Mouse (Mus musculus): Measurements from ENCODE around the gene Cecr2. TPM values are rescaled to one million over a fixed set of nuclear protein-coding genes. Genes with fewer than 3 reads are reported as not detected.

The Cecr2 gene
- polyA plus RNA-seq, 1 experiment from 2014 or later, result 3.6 TPM

GRCm38 (mm10) chr6:120648205-120648604 is 18.0 kb upstream of the Cecr2 start:
- peaks cover 4% of the 10 kb centered on the region for H3K4me1 ChIP-seq (replicated peaks; ENCODE audit: insufficient read depth, low read length)
- no peaks in the 10 kb centered on the region for H3K9me3 ChIP-seq (replicated peaks; ENCODE audit: low read length)
- WGBS, result 51% methylated on average over 5 of the region's 5 CpGs
- no peak overlapping the region for H3K4me3 ChIP-seq (replicated peaks; ENCODE audit: low read depth, low read length)
- no peak for TF ChIP-seq CTCF (IDR thresholded peaks at IDR 0.05; ENCODE audit: low read depth)
- no peak overlapping the region for H3K4me2 ChIP-seq (ENCODE audit: low read length)
- H3K27me3 ChIP-seq (ENCODE audit: insufficient read depth, low read length), result no peaks in the 10 kb centered on the region
- ATAC-seq (replicated peaks; ENCODE audit: low FRiP score, low read depth), result no peak
- no peak for DNase-seq (ENCODE audit: low spot score)
- no peak overlapping the region for H3K9ac ChIP-seq (ENCODE audit: low read depth, low read length)
- no peaks in the 10 kb centered on the region for H3K36me3 ChIP-seq (ENCODE audit: insufficient read depth, low read length)
- H3K27ac ChIP-seq, result no peak overlapping the region

- WGBS, result 53% methylated on average over 7 of the region's 7 CpGs
- no peak for TF ChIP-seq CTCF (IDR thresholded peaks at IDR 0.05; ENCODE audit: low read depth)
- no peaks in the 10 kb centered on the region for H3K9me3 ChIP-seq (replicated peaks; ENCODE audit: low read length)
- DNase-seq (ENCODE audit: low spot score) (no peak), ATAC-seq (replicated peaks; ENCODE audit: low FRiP score, low read depth) (no peak)
- H3K27ac ChIP-seq, result no peak overlapping the region
- no peak overlapping the region for H3K4me3 ChIP-seq (replicated peaks; ENCODE audit: low read depth, low read length)
- H3K4me1 ChIP-seq (replicated peaks; ENCODE audit: insufficient read depth, low read length), result no peaks in the 10 kb centered on the region
- H3K4me2 ChIP-seq (ENCODE audit: low read length), result no peak overlapping the region
- H3K27me3 ChIP-seq (ENCODE audit: insufficient read depth, low read length), result no peaks in the 10 kb centered on the region
- H3K36me3 ChIP-seq (ENCODE audit: insufficient read depth, low read length), result no peaks in the 10 kb centered on the region
- no peak overlapping the region for H3K9ac ChIP-seq (ENCODE audit: low read depth, low read length)
Observed at GRCm38 (mm10) chr6:120652666-120653065, 13.5 kb upstream of the Cecr2 start.

GRCm38 (mm10) chr6:120655702-120656101 is 10.5 kb upstream of the Cecr2 start:
- ATAC-seq (replicated peaks; ENCODE audit: low FRiP score, low read depth) (no peak), DNase-seq (ENCODE audit: low spot score) (no peak)
- no peaks in the 10 kb centered on the region for H3K9me3 ChIP-seq (replicated peaks; ENCODE audit: low read length)
- no peak overlapping the region for H3K4me3 ChIP-seq (replicated peaks; ENCODE audit: low read depth, low read length)
- no peak overlapping the region for H3K4me2 ChIP-seq (ENCODE audit: low read length)
- H3K36me3 ChIP-seq (ENCODE audit: insufficient read depth, low read length), result no peaks in the 10 kb centered on the region
- H3K27me3 ChIP-seq (ENCODE audit: insufficient read depth, low read length), result no peaks in the 10 kb centered on the region
- H3K27ac ChIP-seq, result no peak overlapping the region
- TF ChIP-seq CTCF (IDR thresholded peaks at IDR 0.05; ENCODE audit: low read depth), result no peak
- 79% methylated on average over 3 of the region's 3 CpGs for WGBS
- no peaks in the 10 kb centered on the region for H3K4me1 ChIP-seq (replicated peaks; ENCODE audit: insufficient read depth, low read length)
- H3K9ac ChIP-seq (ENCODE audit: low read depth, low read length), result no peak overlapping the region

GRCm38 (mm10) chr6:120658848-120659247 is 7.3 kb upstream of the Cecr2 start:
- Histone ChIP-seq H3K4me1 (replicated peaks; ENCODE audit: insufficient read depth, low read length) (no peaks in the 10 kb centered on the region), H3K36me3 (ENCODE audit: insufficient read depth, low read length) (no peaks in the 10 kb centered on the region), H3K27me3 (ENCODE audit: insufficient read depth, low read length) (no peaks in the 10 kb centered on the region), H3K9me3 (replicated peaks; ENCODE audit: low read length) (no peaks in the 10 kb centered on the region), H3K4me2 (ENCODE audit: low read length) (no peak overlapping the region), H3K27ac (no peak overlapping the region), H3K4me3 (replicated peaks; ENCODE audit: low read depth, low read length) (no peak overlapping the region), H3K9ac (ENCODE audit: low read depth, low read length) (no peak overlapping the region)
- TF ChIP-seq CTCF (IDR thresholded peaks at IDR 0.05; ENCODE audit: low read depth), result no peak
- no peak for DNase-seq (ENCODE audit: low spot score)
- WGBS, result 45% methylated on average over 7 of the region's 7 CpGs
- no peak for ATAC-seq (replicated peaks; ENCODE audit: low FRiP score, low read depth)

GRCm38 (mm10) chr6:120665415-120665815 is 754 bp upstream of the Cecr2 start:
- peak overlapping the region; percentile 92 for H3K4me3 ChIP-seq (replicated peaks; ENCODE audit: low read depth, low read length)

GRCm38 (mm10) chr6:120666761-120667421 is 722 bp downstream of the Cecr2 start:
- no peaks in the 10 kb centered on the region for H3K9me3 ChIP-seq (replicated peaks; ENCODE audit: low read length)
- 0 out of 2 replicates have a peak, but pooled peaks cover 6% of the 10 kb centered on the region for H3K27me3 ChIP-seq (ENCODE audit: insufficient read depth, low read length)
- ATAC-seq (replicated peaks; ENCODE audit: low FRiP score, low read depth) (peak; percentile 33; the same call in 1 of the 2 replicates), DNase-seq (ENCODE audit: low spot score) (no peak)
- TF ChIP-seq CTCF (IDR thresholded peaks at IDR 0.05; ENCODE audit: low read depth), result no peak
- peak overlapping the region; percentile 92 for H3K4me3 ChIP-seq (replicated peaks; ENCODE audit: low read depth, low read length)
- no peaks in the 10 kb centered on the region for H3K4me1 ChIP-seq (replicated peaks; ENCODE audit: insufficient read depth, low read length)
- WGBS, result under 1% methylated on average over 79 of the region's 87 CpGs
- peak overlapping the region; percentile 97 for H3K27ac ChIP-seq
- H3K9ac ChIP-seq (ENCODE audit: low read depth, low read length), result peak overlapping the region; percentile 92
- no peaks in the 10 kb centered on the region for H3K36me3 ChIP-seq (ENCODE audit: insufficient read depth, low read length)
- H3K4me2 ChIP-seq (ENCODE audit: low read length), result peak overlapping the region; percentile 94

More at GRCm38 (mm10) chr6:120665415-120665815, 754 bp upstream of the Cecr2 start:
- peak overlapping the region; percentile 97 for H3K27ac ChIP-seq
- H3K9me3 ChIP-seq (replicated peaks; ENCODE audit: low read length), result no peaks in the 10 kb centered on the region
- H3K27me3 ChIP-seq (ENCODE audit: insufficient read depth, low read length), result 0 out of 2 replicates have a peak, but pooled peaks cover 6% of the 10 kb centered on the region
- peak; percentile 82 for ATAC-seq (replicated peaks; ENCODE audit: low FRiP score, low read depth)
- peak overlapping the region; percentile 94 for H3K4me2 ChIP-seq (ENCODE audit: low read length)
- H3K4me1 ChIP-seq (replicated peaks; ENCODE audit: insufficient read depth, low read length), result no peaks in the 10 kb centered on the region
- TF ChIP-seq CTCF (IDR thresholded peaks at IDR 0.05; ENCODE audit: low read depth), result no peak
- peak; percentile 67 for DNase-seq (ENCODE audit: low spot score)
- under 1% methylated on average over 21 of the region's 21 CpGs for WGBS
- no peaks in the 10 kb centered on the region for H3K36me3 ChIP-seq (ENCODE audit: insufficient read depth, low read length)
- H3K9ac ChIP-seq (ENCODE audit: low read depth, low read length), result peak overlapping the region; percentile 92

All from kidney, postnatal 0 days (tissue).